8 mouse cellular contexts compared by ENCODE assay signal in the genomic region with DNA sequence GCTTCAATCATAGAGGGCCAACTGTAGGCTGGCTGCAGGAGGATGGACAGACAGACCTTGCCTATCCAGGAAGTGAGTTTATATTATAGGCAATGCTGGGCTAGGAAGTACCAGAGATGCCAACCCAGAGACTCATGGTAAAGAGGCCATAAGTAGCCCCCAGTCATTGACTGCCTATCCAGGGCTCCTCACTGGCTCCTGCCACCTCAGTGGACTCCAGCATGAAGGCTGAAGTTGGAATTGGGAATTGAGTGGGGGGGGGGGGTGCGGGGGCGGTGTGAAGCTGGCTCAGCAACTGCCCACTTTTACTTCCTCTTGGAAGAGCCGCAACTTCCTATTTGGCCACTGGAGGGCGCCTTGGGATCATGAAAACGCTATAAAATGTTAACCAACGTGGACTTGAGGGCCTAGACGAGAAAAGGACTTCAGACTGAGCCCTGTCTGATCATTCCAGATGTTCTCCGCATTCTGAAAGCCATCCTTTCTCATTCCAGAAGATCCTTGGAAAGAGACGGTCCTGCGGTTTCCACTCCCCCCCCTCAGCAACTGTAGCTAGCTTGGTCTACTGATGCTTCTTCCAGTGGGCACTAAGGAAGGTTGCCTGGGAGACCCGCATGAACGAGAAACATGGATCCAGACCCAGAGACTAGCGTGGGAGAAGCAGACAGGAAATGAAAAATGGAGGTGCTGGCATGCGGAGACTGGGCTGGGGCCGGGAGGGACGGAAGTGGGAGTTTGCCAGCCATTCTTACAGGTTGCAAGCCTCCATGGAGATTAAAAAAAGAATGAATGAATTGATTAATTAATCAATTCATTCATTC.
DNase-seq lines count a peak whose midpoint lies in the region; ATAC-seq and TF ChIP-seq lines count a peak whose summit lies in the region.

No protein-coding gene starts in this region.

- H3K36me3 ChIP-seq in intestine, embryonic 14.5 days (ENCODE audit: control insufficient read depth, insufficient read depth, low read length), result no peaks in the 10 kb centered on the region
- no peaks in the 10 kb centered on the region for H3K36me3 ChIP-seq in midbrain, embryonic 12.5 days

- intact Hi-C loops in gastrocnemius, adult 2 months (cut with DNase I), result loop anchor here (1.0 to 5.0 kb wide), 3 partner anchors 84 to 290 kb away; a partner anchor contains a TSS
- intact Hi-C loops in left cerebral cortex, postnatal 36 days (cut with DNase I), result loop anchor here (1.0 to 2.0 kb wide), 3 partner anchors 84 to 294 kb away; no protein-coding TSS in a partner anchor

- DNase-seq in urinary bladder, postnatal 25 days (ENCODE audit: low spot score), result peak; percentile 77
- no peak for DNase-seq in urinary bladder, postnatal 10 days (ENCODE audit: low spot score)
- peak; percentile 81 to 86 for DNase-seq in cerebellum, postnatal 10 days
- peak; percentile 78 for DNase-seq in gastrocnemius, adult 2 months
- peak; percentile 91 for DNase-seq in intestine, embryonic 14.5 days (ENCODE audit: low spot score)
- DNase-seq in left cerebral cortex, postnatal 36 days (ENCODE audit: low spot score in 2 of 2), result peak; percentile 65 to 72
- DNase-seq in spleen, postnatal 10 days (ENCODE audit: low spot score in 2 of 2), result peak; percentile 42 to 79

- no peak overlapping the region for H3K4me2 ChIP-seq in intestine, embryonic 14.5 days (ENCODE audit: low read length)
- no peak overlapping the region for H3K4me2 ChIP-seq in midbrain, embryonic 12.5 days (replicated peaks)

- peak; percentile 83 for TF ChIP-seq CTCF in gastrocnemius, adult 2 months (IDR thresholded peaks at IDR 0.05)

- H3K9me3 ChIP-seq in intestine, embryonic 14.5 days (ENCODE audit: control insufficient read depth, low read length), result 0 out of 2 replicates have a peak, but pooled peaks cover 3% of the 10 kb centered on the region
- H3K9me3 ChIP-seq in midbrain, embryonic 12.5 days, result no peaks in the 10 kb centered on the region

- H3K9ac ChIP-seq in intestine, embryonic 14.5 days (ENCODE audit: low read length), result no peak overlapping the region
- no peak overlapping the region for H3K9ac ChIP-seq in midbrain, embryonic 12.5 days (replicated peaks)

- WGBS in intestine, embryonic 14.5 days, result 9% methylated on average over 16 of the region's 16 CpGs
- WGBS in midbrain, embryonic 12.5 days, result 20% methylated on average over 16 of the region's 16 CpGs

- H3K4me1 ChIP-seq in intestine, embryonic 14.5 days (replicated peaks; ENCODE audit: control insufficient read depth, insufficient read depth, low read length), result 0 out of 2 replicates have a peak, but pooled peaks cover 5% of the 10 kb centered on the region
- H3K4me1 ChIP-seq in midbrain, embryonic 12.5 days, result no peaks in the 10 kb centered on the region

- no peaks in the 10 kb centered on the region for H3K27me3 ChIP-seq in intestine, embryonic 14.5 days (replicated peaks; ENCODE audit: control insufficient read depth, insufficient read depth, low read length)
- no peaks in the 10 kb centered on the region for H3K27me3 ChIP-seq in midbrain, embryonic 12.5 days

- H3K27ac ChIP-seq in gastrocnemius, adult 2 months, result peak overlapping the region; percentile 57; the same call in 1 of the 2 replicates
- H3K27ac ChIP-seq in intestine, embryonic 14.5 days (ENCODE audit: low read depth), result peak overlapping the region; percentile 36; the same call in 1 of the 2 replicates
- no peak overlapping the region for H3K27ac ChIP-seq in midbrain, embryonic 12.5 days (replicated peaks)

- peak; percentile 58 for ATAC-seq in intestine, embryonic 14.5 days (replicated peaks; ENCODE audit: low FRiP score, low TSS enrichment, low read depth)
- ATAC-seq in midbrain, embryonic 12.5 days (ENCODE audit: low FRiP score, low read depth), result peak; percentile 64

- no peak overlapping the region for H3K4me3 ChIP-seq in gastrocnemius, adult 2 months
- H3K4me3 ChIP-seq in intestine, embryonic 14.5 days (ENCODE audit: low read depth, low read length), result no peak overlapping the region
- H3K4me3 ChIP-seq in midbrain, embryonic 12.5 days, result no peak overlapping the region
